Mouse (Mus musculus): Measurements from ENCODE around the gene Ccdc149. TPM values are rescaled to one million over a fixed set of nuclear protein-coding genes. Genes with fewer than 3 reads are reported as not detected.

The Ccdc149 gene
- polyA plus RNA-seq, 1 experiment = 2.1 TPM

DNA sequence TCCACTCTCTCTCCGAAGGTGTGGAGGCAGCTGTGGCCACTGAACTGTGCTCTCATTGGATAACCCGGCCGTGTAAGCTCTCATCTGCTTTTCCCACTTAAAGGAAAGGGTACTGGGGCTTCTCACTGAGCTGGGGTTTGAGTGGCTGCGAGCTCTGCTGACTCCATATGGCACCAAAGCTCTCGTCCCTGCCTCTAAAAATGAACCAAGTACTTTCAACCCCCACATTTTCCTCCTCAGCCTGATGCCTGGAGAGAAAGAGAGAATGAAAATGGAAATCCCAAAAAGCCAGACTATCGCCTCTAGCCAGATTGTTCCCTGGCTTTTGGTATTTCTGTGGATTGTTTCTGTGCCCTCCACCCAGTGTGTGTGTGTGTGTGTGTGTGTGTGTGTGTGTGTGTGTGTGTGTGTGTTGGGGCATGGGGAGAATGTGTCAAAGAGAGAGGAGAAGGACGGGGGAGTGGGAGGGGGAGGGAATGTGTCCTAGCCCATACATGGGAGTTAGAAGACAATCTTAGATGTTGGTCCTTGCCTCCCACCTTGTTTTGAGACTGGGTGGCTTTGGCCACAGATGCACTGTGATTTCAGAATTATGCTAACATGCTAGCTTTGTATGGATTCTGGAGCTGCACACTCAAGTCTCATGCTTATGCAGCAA lies 83.1 kb downstream of the Ccdc149 start:
- no peak for DNase-seq (ENCODE audit: low read depth, low spot score)
- 85% methylated on average over 7 of the region's 7 CpGs for WGBS

DNA sequence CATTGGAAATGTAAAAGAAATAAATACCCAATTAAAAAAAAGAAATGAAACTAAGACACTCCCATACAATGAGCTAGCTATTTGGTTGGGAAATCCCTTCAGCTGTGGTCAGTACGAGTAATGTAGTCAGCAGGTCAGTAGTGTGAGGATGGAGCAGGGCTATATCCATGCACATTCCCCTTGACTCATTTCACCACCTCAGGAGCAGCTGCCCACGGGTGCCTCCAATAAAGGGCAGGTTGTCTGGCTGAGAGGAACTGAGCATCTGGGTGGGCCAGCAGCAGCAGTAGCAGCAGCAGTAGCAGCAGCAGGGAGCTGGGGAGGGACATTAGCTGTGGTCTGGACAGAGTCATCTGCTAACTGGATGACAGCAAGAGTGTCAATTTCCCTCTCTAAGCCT lies 85.3 kb downstream of the Ccdc149 start:
- 66% methylated on average over 2 of the region's 2 CpGs for WGBS
- no peak for DNase-seq (ENCODE audit: low read depth, low spot score)

- no peak for DNase-seq (ENCODE audit: low read depth, low spot score)
- WGBS = 96% methylated on average over 5 of the region's 5 CpGs
Measured at GRCm38 (mm10) chr5:52383748-52384147, 87.6 kb downstream of the Ccdc149 start.

- WGBS = 90% methylated on average over 8 of the region's 8 CpGs
- no peak for DNase-seq (ENCODE audit: low read depth, low spot score)
Measured at GRCm38 (mm10) chr5:52382837-52383236, 88.5 kb downstream of the Ccdc149 start.

DNA sequence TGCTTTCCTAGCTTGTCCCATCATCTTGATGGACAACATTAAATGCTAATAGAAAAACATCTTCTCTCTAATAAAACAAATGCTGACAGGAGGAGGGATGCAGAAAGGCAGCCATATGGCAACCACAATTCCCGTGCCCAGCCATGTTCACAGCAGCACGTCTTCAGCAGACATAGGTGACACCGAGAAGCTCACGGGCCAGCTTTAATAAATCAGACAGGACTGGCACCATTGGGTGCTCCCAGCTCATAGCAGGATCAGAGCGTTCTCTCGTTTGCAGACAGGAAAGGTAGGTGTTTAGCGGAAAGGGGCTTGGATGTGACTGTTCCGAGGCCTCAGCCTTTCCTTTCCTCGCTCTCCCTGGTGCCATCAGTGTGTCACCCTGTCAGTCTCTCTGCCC lies 95.5 kb downstream of the Ccdc149 start:
- WGBS = 91% methylated on average over 9 of the region's 9 CpGs
- no peak for DNase-seq (ENCODE audit: low read depth, low spot score)

GRCm38 (mm10) chr5:52370901-52371300 lies 100.4 kb downstream of the Ccdc149 start:
- 90% methylated on average over 6 of the region's 6 CpGs for WGBS
- DNase-seq (ENCODE audit: low read depth, low spot score) = no peak

DNA sequence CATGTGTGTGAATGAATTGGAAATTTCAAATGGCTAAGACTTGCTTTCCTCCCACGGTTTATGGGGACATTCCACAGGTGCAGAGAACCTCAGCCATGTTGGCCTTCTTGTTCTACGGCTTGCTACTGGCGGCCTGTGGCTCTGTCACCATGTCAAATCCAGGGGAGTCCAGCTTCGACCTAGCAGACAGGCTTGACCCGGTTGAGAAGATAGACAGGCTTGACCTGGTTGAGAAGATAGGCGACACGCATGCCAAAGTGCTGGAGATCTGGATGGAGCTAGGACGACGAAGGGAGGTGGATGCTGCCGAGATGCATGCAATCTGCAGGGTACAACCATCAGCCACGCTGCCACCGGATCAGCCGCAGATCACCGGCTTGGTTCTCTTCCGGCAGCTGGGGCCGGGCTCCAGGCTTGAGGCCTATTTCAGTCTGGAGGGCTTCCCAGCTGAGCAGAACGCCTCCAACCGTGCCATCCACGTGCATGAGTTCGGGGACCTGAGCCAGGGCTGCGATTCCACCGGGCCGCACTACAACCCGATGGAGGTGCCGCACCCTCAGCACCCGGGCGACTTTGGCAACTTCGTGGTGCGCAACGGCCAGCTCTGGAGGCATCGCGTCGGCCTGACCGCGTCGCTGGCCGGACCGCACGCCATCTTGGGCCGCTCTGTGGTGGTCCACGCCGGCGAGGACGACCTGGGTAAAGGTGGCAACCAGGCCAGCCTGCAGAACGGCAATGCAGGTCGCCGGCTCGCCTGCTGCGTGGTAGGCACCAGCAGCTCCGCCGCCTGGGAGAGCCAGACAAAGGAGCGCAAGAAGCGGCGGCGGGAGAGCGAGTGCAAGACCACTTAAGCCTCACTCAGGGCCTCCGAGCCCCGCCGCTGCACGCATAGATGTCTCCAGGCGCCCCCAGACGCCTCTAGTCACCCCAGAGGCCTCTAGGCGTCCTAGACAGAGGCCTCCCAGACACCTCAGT lies 103.2 kb downstream of the Ccdc149 start:
- WGBS = 67% methylated on average over 63 of the region's 63 CpGs
- no peak for DNase-seq (ENCODE audit: low read depth, low spot score)

DNA sequence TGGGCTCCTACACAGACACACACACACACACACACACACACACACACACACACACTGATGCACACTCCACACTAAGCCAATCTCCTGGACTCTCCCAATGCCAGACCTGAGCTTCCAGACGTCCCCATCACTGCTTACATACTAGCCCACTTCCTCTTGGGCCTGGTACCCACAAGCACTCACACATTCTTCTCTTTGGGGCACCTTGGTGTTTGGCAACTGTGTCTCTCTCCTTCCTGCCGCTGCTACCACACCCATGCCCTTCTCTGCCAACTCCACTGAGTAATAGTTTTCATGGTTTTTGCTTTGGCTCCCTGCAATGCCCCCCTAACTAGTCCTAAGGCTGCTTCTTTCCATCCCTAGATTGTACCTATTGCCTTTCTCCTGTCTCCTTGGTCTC lies 104.7 kb downstream of the Ccdc149 start:
- DNase-seq (ENCODE audit: low read depth, low spot score) = no peak
- WGBS = 25% methylated on average over 2 of the region's 2 CpGs

DNA sequence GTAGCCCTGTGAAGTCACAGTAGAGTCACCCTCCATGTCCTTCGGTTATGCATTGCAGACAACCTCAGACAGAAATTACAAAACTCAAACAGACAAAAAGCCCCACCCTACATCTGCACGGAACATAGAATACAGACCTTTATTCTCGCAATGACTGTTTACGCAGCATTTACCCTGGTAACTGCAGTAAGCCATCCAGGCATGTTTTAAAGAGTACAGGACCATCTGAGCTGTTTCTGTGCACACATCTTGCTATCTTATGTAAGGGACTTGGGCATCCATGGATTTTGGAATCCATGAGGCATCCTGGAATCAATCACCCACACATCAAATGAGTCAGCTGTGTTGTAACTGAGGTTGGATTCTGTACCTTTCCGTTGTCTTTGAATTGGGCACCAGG lies 105.4 kb downstream of the Ccdc149 start:
- DNase-seq (ENCODE audit: low read depth, low spot score) = no peak
- 38% methylated on average over 5 of the region's 5 CpGs for WGBS

DNA sequence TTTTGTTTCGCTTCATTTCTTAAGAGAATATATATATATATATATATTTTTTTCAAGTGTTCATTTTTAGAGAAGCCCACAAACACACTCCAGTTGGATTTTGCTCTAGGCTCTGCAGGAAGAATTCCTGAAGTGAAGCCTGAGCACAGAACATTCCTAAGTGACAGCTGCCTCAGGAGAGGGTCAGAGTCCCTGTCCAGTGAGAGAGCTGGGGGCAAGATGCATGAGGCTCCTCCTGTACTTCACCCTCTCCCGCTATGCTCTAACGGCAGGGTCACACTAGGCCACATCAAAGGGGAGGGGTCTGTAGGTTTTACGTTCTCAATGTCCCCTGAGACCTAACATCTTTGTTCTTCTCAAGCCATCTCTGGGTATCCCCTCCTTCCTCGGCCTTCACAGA lies 106.8 kb downstream of the Ccdc149 start:
- WGBS = 78% methylated on average over 5 of the region's 5 CpGs
- no peak for DNase-seq (ENCODE audit: low read depth, low spot score)

DNA sequence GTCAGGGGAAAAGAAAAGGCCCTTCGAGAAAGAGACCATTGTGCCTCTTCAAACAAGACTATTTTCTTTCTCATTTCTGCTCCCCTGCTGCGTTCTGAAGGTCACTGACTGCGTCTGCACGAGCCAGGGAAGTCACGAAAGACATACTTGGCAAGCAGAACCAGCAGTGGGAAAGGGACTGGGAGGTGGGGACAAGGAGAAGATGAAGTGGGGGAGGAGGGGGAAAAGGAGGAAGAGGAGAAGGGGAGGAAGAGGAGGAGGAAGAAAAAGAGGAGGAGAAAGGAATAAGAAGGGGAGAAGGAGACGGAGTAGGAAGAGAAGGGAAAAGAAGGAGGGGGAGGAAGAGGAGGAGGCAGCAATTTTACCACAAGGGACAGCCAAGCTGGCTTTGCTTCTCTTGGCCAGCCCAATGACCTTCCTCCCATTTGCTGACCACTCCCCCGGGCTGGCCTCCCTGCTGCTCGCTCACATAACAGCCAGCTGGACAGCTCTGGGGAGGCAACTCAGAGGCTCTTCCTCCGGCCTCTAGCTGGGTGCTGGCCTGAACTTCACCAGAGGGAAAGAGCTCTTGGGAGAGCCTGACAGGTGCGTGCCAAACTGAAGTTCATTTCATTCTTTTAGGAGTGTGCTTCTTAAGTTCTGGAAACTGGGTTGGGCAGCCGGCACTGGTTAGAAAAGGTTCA lies 107.7 kb downstream of the Ccdc149 start, which contains the start of gene Sod3:
TSS of gene Sod3 (plus strand) at position 324 of the 683 bp plus-strand sequence.
- DNase-seq (ENCODE audit: low read depth, low spot score) = no peak
- WGBS = 28% methylated on average over 11 of the region's 11 CpGs

GRCm38 (mm10) chr5:52362776-52363467 lies 108.4 kb downstream of the Ccdc149 start:
- no peak for DNase-seq (ENCODE audit: low read depth, low spot score)
- WGBS = 76% methylated on average over 6 of the region's 6 CpGs

GRCm38 (mm10) chr5:52360286-52361049 lies 110.9 kb downstream of the Ccdc149 start:
- WGBS = 37% methylated on average over 21 of the region's 21 CpGs

DNA sequence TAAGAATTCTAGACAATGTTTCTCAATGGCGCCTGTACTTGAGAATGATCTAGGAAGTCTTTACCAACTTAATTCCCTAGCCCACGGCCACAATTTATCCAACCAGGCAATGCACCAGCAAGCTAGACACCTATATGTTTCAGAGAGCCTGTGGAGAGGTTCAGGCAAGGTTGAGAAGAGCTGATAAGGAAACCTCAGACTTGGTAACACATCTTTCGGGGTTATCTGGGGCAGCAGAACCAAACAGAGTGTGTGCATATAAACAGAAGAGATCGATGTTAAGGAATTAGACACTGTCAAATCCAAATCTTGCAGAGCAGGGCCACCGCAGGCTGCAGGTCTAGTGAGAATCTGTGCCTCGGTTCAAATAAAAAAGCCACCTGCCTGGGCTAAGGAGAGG lies 113.2 kb downstream of the Ccdc149 start:
- no peak for DNase-seq (ENCODE audit: low read depth, low spot score)
- WGBS = 68% methylated on average over 6 of the region's 6 CpGs

More at GRCm38 (mm10) chr5:52360286-52361049, 110.9 kb downstream of the Ccdc149 start:
- no peak for DNase-seq (ENCODE audit: low read depth, low spot score)

- 25% methylated on average over 9 of the region's 9 CpGs for WGBS
- no peak for DNase-seq (ENCODE audit: low read depth, low spot score)
Measured at GRCm38 (mm10) chr5:52357175-52357754, 114.1 kb downstream of the Ccdc149 start.

- WGBS = 31% methylated on average over 7 of the region's 7 CpGs
- DNase-seq (ENCODE audit: low read depth, low spot score) = no peak
Measured at GRCm38 (mm10) chr5:52355612-52356011, 115.7 kb downstream of the Ccdc149 start.

- DNase-seq (ENCODE audit: low read depth, low spot score) = no peak
- 30% methylated on average over 4 of the region's 4 CpGs for WGBS
Measured at GRCm38 (mm10) chr5:52354441-52354840, 116.9 kb downstream of the Ccdc149 start.

DNA sequence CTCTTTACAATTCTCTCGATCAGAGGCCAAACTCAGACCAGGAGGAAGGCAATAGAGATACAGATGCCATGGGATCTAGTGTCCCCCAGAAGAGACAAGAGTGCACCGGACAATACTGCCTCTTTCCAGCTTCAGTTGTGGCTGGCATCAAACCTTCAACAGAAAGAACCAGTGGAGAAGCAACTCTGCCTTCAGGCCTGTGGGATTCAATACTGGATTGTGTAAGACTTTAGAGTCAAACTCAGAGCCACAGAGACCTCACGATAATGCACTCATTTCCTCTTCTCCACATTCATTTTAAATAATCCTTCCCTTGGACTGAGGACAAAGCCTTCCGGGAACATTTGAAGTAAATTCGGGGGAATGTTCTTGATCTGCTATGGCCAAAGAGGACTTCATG lies 118.6 kb downstream of the Ccdc149 start:
- WGBS = 86% methylated on average over 5 of the region's 5 CpGs
- DNase-seq (ENCODE audit: low read depth, low spot score) = no peak

DNA sequence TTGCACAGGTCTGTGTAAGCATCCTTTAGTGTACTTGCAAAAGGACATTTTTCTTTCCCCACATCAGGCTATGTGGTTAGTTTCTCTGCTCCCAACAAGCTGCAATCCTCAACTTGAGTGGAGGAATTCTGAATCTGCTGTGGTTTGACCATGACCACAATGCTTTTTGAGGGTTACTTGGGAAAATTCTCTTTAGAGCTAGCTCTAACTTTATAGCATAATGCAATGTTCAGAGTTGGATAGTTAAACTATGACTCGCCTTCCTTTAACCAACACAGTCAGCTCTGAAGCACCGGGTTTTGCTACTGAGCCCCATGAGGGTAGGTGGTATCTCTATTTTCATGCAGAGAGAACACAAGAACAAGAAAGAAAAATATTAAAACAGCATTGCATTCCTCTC lies 119.8 kb downstream of the Ccdc149 start:
- DNase-seq (ENCODE audit: low read depth, low spot score) = no peak
- 71% methylated on average over 2 of the region's 2 CpGs for WGBS
